Mouse (Mus musculus) liver (tissue): Measurements from ENCODE around the gene Nfam1.

Experiments used
- DNase-seq: peaks from one replicate; pipeline ENCODE4 v3.0.0-alpha.2; 2020; ENCODE audit warnings: mixed read lengths

Gene Nfam1

GRCm38 (mm10) chr15:82958253-82958701, 74.8 kb downstream of the Nfam1 start:
- no peak for DNase-seq

DNA sequence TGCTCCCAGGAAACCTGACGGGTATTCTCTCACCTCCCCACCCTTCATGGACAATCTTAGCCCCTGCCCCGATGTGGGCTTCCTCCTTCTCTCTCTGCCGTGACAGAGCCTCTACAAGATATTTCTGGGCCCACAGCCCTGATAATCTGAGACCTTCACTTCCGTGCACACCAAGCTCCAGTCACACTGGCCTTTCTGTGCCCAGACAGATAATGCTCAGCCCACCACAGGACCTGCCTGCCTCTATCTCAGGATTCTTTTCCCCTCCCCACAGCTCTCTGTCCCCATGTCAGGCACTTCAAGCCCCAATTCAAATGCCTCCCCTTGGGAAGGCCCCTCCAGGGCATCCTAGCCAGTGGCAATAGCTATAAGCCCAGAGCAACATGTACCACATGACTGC, 76.4 kb downstream of the Nfam1 start:
- no peak for DNase-seq

- DNase-seq, result no peak
These were observed 76.8 kb downstream of the Nfam1 start for GRCm38 (mm10) chr15:82956310-82956709.

DNA sequence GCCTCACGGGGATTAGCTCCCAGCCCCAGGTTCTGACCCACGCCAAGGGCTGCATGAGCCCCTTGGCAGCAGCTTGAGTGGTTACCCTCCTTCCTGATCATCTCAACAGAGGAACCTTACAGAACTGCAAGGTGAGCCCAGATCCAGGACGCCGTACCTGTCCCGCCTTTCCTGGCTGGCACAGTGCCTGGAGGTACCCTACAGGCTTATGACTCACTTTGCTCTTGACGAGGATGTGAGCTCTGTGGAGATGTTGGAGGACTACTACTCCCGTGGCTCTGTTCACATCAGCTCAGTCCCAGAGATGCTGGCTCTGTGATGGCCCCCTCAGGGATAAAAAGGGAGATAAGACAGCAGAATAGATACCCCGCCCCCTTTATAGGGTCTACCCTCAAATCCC, 77.8 kb downstream of the Nfam1 start:
- DNase-seq, result no peak

DNA sequence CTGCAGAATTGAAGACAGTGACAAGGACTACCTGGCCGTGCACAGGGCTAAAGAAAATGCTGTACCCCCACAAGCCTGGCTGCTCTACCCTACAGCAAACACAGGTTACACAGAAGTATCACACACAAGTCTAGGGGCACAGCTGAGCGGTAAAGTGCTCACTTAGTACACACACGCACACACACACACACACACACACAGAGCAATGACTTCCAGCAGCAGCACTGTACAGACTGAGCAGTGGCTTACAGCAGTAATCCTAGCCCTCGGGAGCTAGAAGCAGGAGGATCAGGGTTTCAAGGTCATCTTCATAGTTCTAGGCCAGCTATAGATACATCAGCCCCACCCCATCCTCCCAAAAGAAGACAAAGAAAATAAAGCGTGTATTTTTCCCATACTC, 79.1 kb downstream of the Nfam1 start:
- DNase-seq, result no peak

- no peak for DNase-seq
These were observed 80.0 kb downstream of the Nfam1 start for GRCm38 (mm10) chr15:82953096-82953495.

DNA sequence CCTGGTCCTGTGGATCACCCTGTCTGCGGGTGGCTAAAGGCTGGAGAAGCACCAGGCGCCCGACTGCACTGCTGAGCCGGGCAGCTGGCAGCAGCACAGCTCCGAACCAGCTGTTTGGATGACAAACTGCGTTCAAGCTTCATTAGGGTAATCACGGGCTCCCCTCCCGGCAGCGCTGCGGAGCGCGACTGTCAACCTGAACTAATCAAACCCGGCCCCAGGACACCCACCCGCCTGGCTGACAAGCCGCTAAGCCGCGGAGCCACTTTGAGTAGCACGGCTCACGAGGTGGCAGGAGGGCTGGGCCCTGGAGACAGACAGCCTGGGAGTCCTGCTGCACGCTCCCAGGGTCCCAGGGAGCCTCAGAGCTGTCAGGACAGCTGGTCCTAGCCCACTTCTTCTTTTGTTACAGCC, 80.8 kb downstream of the Nfam1 start:
- no peak for DNase-seq

DNA sequence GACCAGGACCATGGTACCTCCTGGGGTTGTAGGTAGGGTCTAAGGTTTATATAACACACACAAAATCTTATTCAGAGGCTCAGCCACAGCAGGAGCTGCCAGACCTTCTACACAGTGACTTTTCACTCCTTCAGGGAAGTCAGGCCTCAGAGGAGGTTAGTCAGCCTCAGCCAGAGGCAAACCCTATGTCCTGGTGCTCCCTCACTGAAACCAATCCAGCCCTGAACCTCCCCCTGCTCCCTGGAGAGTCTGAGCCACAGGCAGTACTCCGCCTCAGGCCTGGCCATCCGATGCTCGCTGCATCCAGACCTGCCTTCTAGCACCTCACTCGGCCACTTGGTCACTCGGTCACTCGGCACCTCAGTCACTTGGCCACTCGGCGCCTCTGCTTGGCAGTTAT, 82.9 kb downstream of the Nfam1 start:
- DNase-seq, result no peak

- no peak for DNase-seq
These were observed 85.7 kb downstream of the Nfam1 start for GRCm38 (mm10) chr15:82947431-82947830.

DNA sequence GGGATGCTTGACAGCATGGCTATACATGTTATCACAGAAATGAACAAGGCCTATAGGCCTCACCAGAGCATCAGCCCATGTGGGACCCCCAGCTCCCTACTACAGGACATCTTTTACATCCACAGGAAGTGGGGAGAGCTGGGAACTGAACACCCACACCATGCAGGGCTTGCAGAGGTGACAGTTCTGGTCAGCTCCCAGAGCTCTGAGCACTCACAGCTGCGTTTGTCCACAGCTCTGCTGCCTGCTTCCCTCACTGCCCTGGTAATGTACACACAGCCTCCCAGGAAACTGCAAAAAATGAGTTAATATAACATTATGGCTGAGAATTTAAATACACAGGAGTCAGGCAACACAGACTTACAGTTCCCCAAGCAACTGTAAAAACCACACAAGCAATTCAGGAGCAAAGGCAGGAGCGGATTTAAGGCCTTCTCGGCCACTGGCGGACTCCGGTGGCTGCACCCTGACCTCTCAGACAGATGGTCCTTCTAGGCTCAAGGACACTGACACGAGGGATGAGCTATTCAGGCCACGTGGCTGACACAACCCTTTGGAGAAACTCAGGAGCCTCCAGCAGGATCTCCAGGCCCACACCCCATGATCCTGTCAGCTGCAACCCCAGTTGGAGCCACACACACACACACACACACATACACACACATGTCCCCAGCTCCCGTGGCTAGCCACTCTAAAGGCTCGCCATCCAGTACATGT, 88.5 kb downstream of the Nfam1 start:
- no peak for DNase-seq
